Mouse (Mus musculus) right cerebral cortex, adult 2 months (tissue): ENCODE measurements around the gene Ola1.
A peak's percentile ranks its signal among the peaks of the same experiment; 100 is the strongest.

ENCODE experiments used
- DNase-seq, 2 experiments: peaks; one replicate each; pipeline ENCODE4 v3.0.0; 2021 to 2022; ENCODE audit warnings: low spot score in 2 of 2

Gene Ola1

GRCm38 (mm10) chr2:73150526-73150925 is 68.2 kb downstream of the Ola1 start:
- peak in 1 of 2 experiments; percentile 39 for DNase-seq

DNA sequence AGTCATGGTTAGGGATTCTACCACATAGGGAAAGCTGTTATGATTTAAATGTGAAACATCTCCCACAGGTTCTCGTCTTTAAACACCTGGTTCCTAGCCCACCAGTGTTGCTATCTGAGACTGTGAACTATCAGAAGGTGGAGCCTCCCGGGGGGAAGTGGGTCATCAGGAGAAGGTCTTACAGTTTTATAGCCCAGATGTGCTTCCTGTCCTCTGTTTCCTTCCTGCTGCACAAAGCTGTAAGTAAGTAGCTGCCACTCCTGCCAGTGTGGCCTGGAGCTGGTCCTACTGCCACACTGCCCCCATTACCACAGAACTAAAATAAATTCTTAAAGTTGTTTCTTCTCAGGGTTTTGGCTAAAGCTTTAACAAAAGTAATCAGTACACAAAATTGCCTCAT is 72.6 kb downstream of the Ola1 start:
- DNase-seq, result no peak

DNA sequence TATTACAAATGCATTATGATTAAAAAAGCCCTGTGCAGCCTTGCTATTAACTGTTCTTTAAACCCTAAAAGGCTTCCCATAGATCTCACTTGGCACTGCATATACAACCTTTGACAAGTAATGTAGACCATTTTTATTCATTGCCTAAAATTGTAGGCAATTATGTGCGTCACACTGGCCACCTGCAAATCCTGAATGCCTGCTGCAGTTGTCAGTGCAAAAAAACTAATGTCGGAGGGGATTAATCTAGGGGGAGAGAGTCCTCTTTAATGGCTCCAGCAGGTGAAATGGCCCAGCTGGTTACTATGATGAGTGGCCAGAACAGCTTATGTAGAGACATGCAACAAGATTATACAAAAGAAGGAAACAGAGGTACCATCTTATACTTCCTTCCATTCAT is 75.0 kb downstream of the Ola1 start:
- DNase-seq, result no peak

- DNase-seq, result no peak
Measured at GRCm38 (mm10) chr2:73142832-73143470, 75.8 kb downstream of the Ola1 start.

- no peak for DNase-seq
Measured at GRCm38 (mm10) chr2:73132897-73133296, 85.8 kb downstream of the Ola1 start.

GRCm38 (mm10) chr2:73127686-73128085 is 91.0 kb downstream of the Ola1 start:
- no peak for DNase-seq

DNA sequence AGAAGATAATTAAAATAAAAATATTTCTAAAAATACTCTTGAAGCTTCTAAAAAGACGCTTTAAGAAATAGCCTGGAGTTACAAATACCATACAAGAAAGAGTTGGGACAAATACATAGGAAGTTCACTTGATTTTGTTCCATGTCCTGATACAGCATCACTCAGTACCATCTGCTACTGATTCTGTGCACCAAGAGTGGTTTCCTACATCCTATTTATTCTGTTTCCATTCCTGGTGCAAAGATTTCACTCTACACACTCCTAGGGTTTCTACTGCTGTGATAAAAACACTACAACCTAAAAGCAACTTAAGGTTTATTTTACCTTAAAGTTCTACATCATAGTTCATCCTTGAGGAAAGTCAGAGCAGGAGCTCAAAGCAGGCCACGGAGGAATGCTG is 99.9 kb downstream of the Ola1 start:
- no peak for DNase-seq

DNA sequence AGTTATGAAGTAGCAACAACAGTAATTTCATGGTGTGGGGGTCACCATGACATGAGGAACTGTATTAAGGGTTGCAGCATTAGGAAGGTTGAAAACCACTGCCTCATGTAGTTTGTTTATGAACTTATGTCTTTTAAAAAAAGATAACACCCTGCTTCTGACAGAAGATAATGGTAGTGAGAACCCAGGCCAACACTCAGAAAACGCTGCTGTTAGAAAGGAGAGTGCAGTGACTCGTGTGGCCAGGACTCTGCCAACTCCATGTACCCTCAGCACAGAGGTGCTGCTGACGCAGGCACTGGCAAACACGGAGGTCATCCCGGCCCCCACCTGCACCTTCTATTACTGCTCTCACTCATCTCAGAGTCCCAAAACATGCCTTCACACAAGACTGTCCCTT is 111.6 kb downstream of the Ola1 start:
- no peak for DNase-seq

DNA sequence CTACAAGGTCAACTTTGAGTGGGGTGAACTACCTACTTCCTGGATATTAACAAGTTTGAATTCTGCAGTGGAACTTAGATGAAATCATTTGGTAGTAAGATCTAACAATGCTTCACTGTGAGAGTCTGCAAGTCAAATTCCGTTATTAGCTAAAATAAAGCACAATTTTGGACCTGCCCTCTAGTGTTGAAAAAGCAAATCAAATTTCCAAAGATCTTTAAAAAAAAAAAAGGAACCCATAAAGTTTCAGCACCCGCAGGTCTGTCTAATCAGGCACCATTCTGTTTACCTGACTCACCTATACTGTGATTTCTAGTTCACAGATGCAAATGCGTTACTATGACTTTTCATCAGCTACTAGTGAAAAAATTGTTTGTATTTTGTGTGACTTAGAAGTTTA is 122.2 kb downstream of the Ola1 start:
- no peak for DNase-seq

GRCm38 (mm10) chr2:73095300-73095699 is 123.4 kb downstream of the Ola1 start:
- DNase-seq, result no peak

DNA sequence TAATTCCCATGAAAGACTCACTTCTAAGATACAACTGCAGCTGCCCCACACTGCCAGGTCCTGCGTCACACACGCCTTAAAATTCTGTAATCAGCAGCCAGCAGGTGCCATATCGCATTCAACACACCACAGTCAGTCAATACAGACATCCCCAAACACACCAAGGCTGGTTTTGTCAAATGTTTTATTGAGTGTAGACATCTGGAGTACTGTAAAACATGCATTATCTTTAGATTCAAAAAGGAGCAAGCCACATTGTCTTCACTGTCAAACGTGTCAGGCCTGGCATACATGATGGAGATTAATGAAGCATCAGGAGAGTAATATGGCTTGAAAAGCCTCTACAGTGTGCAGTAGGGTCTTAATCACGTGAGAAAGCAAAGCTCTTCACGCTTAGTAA is 125.7 kb downstream of the Ola1 start:
- DNase-seq, result no peak

DNA sequence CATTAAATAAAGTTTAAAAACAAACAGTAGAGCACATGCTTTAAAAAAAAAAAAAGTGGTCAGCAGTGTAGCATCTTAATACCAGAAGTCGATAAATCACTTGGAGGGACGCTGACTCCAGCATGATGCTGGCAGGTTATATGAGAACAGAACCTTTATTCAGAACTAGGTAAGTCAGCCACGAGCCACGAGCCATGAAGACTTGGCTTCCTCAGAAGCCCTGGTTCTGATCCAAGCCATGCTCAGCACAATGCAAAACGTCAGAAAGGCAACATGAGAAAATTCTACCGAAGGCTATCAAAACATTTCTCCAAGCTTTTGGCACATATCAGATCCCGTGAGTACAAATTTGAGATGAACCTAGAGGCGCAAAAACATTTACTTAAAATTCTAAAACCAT is 127.4 kb downstream of the Ola1 start:
- no peak for DNase-seq

DNA sequence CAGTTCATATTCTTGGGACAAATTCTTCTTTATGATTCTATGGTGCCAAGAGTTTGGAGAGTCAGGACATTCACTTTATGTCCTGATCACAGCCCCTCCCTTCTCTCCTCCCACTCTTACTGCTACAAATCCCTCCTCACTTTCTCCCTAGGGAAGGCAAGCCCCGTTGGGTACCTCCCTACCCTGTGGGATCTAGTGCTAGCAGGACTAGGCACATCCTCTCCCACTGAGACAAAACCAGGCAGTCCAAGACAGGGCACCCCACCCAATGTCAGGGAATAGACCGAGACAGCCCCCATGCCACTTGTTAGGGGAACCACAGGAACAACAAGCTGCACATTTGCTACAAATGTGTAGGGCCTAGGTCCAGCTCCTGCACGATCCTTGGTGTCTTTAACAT is 131.1 kb downstream of the Ola1 start:
- no peak for DNase-seq

- DNase-seq, result peak; percentile 18 to 43
Measured at GRCm38 (mm10) chr2:73085669-73086304, 132.9 kb downstream of the Ola1 start.

GRCm38 (mm10) chr2:73082476-73082875 is 136.2 kb downstream of the Ola1 start:
- no peak for DNase-seq

DNA sequence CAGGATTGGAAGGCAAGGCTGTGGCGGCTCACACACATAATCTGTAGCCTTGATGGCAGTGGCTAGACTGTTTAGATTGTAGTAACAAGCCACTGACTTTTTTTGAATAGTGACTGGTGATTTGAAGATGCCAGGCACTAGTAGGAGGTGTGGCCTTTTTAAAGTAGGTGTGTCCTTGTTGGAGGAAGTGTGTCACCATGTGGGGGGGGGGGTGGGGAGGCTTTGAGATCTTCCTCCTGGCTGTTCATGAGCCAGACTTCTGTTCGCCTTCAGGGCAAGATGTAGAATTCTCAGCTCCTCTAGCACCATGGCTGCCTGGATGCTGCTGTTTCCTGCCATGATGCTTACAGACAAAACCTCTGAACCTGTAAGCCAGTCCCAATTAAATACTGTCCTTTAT is 136.9 kb downstream of the Ola1 start:
- DNase-seq, result no peak

DNA sequence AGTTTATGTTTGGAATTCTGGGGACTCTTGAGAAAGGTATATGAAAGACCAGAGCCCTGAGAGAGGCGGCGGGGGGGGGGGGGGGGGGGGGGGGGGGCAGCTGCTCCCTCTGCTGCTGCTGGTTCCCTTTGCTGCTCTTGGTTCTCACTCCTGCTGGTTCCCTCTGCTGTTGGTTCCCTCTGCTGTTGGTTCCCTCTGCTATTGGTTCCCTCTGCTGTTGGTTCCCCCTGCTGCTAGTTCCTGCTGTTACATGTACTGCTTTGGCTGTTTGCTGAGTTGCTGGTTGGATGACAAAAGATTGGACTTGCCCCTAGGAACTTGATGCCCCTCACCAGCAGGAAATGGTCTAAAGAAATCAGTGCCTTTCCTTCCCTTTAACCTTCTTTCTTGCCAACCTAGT is 138.6 kb downstream of the Ola1 start:
- no peak for DNase-seq

GRCm38 (mm10) chr2:73079311-73079710 is 139.4 kb downstream of the Ola1 start:
- DNase-seq, result no peak

DNA sequence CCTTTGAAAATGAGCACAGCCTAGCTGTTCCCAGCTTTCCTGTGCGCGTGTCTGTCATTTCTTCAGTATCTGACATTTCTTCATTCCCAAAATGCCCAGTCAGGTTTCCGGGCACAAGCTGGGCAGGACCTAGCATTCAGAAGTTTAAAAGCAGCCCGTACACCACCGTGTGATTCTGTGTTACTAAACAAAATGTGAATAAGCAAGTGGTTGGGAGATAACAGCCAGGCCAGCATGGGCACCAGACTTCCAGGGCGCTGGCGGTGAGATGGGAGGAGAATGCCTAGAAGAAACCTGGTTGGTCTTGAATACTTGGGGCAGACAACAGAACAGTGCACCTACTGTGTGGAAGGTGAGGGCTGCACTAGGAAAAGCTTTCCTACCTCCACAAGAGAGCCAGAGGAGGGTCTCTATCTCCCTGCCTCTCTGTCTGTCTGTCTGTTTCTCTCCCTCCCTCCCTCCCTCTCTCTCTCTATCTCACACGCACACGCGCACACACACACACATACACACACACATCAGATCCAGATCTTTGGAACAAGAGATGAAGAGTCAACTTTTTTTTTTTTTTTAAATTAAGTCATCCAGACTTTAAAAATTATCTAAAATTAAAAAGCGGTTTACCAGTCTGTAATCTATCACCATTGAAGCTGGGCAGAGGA is 144.8 kb downstream of the Ola1 start:
- no peak for DNase-seq

DNA sequence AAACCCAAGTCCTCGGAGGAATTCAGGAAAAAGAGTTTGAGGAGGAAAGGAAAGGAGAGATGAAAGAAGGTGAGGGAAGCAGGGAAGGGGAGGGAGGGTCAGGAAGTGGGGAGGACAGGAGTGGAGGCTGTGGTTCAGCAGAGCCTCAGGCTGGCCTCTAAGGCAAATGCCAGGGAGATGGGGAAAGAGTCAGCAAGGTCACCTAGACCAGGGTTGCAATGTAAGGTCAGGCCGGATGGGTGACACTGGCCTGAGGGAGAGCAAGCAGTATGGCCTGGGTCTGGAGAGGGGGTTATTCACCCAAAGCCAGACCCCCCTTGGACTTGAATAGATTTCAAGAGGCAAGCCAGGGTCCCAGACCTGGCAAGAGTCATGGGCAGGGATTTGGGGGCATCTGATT is 147.5 kb downstream of the Ola1 start:
- DNase-seq, result no peak

DNA sequence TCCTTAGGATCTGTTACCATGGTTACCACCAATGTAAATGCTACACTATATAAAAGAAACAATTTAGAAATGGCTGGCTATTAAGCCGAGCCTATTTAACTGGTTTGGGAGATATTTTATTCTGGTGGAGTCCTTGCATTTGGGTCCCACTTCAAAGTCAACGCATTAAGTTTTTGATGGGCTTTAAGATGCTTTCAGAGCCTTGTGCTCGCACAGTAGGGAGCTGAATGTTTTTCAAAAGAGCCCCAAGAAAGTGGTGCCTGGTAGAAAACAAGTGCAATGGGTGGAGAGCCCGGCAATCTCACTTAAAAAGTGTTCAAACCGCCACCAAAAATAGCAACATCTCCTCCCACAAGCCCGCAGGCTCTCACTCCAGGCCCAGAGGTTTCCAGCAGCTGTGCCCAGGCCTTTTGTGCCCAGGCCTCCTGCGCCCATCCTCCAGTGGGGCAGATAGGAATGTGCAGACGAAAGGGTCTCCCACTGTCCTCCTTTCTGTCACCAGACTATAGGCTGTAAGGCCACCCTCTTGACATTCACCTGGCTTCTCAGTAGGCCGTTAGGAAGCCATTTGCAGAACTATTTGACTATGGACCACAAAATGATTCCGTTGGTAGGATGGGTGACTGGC is 148.2 kb downstream of the Ola1 start:
- DNase-seq, result no peak

DNA sequence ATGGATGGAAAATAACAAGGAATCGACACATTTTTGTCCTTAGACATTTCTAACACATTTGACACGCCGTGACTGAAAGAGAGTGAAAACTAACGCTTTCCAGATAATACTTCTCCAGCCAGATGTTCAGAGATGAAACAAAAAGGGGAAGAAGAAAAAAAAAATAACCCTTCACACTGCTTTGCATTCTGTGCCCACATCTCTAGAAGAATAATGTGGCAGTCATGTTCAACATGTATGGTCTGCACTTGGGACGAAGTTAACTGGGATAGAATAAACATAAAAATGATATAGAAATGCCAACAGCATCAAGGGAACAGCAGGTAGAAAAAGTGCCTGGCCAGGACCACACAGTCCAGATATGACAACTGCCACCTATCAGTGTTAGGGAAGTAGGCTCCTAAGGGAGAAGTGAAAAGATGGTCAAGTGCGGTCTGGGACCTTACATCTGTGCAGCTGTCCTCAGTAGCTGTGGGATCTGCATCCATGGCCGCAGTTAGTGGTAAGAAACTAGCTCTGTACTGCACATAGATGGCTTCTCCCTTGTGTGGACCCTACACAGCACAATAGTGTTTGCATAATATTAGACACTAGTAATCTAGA is 149.4 kb downstream of the Ola1 start:
- DNase-seq, result no peak
